Mouse (Mus musculus) heart, postnatal 0 days (tissue): ENCODE results near the gene Npy5r. TPM values are rescaled to one million over a fixed set of nuclear protein-coding genes. Genes with fewer than 3 reads are reported as not detected.

Source experiments
- ATAC-seq: fragments of 200-750 bp; cut with Nextera tagmentation; 2 replicates; pipeline ENCODE4 v1.8.0; 2017; ENCODE audit warnings: low read depth, moderate number of reproducible peaks, moderate library complexity; ENCODE audit not compliant: insufficient read depth
- DNase-seq: peaks from one replicate; pipeline ENCODE4 v3.0.0-alpha.2; 2016; ENCODE audit warnings: low spot score
- H3K27ac ChIP-seq: fragments of 300-500 bp; sonication (generic); 2 replicates; pipeline ENCODE4 v1.5.1; 2014; ENCODE audit warnings: low read depth, mild to moderate bottlenecking
- H3K27me3 ChIP-seq: fragments of 300-500 bp; sonication (generic); 2 replicates; pipeline ENCODE4 v1.6.1; 2014; ENCODE audit warnings: low read length, mixed read lengths; ENCODE audit not compliant: control insufficient read depth, insufficient read depth
- H3K36me3 ChIP-seq: fragments of 300-500 bp; sonication (generic); replicated peaks from 2 replicates; pipeline ENCODE4 v1.6.1; 2014; ENCODE audit warnings: low read length, mixed read lengths; ENCODE audit not compliant: control insufficient read depth, insufficient read depth
- H3K4me1 ChIP-seq: fragments of 300-500 bp; sonication (generic); 2 replicates; pipeline ENCODE4 v1.6.1; 2014; ENCODE audit warnings: antibody characterized with exemption; ENCODE audit not compliant: control insufficient read depth, insufficient read depth
- H3K4me2 ChIP-seq: fragments of 300-500 bp; sonication (generic); 2 replicates; pipeline ENCODE4 v1.6.1; 2014; ENCODE audit warnings: low read depth, mild to moderate bottlenecking, low read length, moderate library complexity
- H3K4me3 ChIP-seq: fragments of 300-500 bp; sonication (generic); 2 replicates; pipeline ENCODE4 v1.5.1; 2014; ENCODE audit warnings: low read depth, low read length
- H3K9ac ChIP-seq: fragments of 300-500 bp; sonication (generic); replicated peaks from 2 replicates; pipeline ENCODE4 v1.6.1; 2014; ENCODE audit warnings: low read depth, low read length, mixed read lengths
- H3K9me3 ChIP-seq: fragments of 300-500 bp; sonication (generic); replicated peaks from 2 replicates; pipeline ENCODE4 v1.6.1; 2016; ENCODE audit warnings: low read length; ENCODE audit not compliant: control insufficient read depth
- CTCF ChIP-seq: IDR thresholded peaks from 2 replicates; pipeline ENCODE4 v1.5.1; 2016; ENCODE audit warnings: antibody characterized with exemption, control low read depth, low read depth
- EP300 ChIP-seq: IDR thresholded peaks from 2 replicates; pipeline ENCODE4 v1.6.1; 2016; ENCODE audit warnings: antibody characterized with exemption, low read depth
- WGBS: fragments of 180-500 bp; shearing (Covaris S2); extraction: QIAGEN DNeasy Blood & Tissue Kit; methylation state at CpG from one replicate; pipeline ENCODE4 v1.1.7; 2014; 5-methylcytosine and 5-hydroxymethylcytosine counted together
- polyA plus RNA-seq: library from polyadenylated mRNA; unstranded; fragments of >200 nt; fragmentation: Nextera tagmentation; extraction: Ambion mirVana; gene quantifications from 2 replicates; pipeline ENCODE4 v1.2.1, GENCODE M21; 2015
- total RNA-seq: library from RNA; depleted of rRNA; stranded (reverse); fragments of >200 nt; gene quantifications from 2 replicates; pipeline ENCODE4 v1.2.3, GENCODE M21; 2014; ENCODE audit warnings: low replicate concordance

The Npy5r gene
- total and polyA plus RNA-seq, 2 experiments from 2014 or later, result not detected

GRCm38 (mm10) chr8:66698782-66699181, 10.9 kb upstream of the Npy5r start:
- 52% methylated on average over 7 of the region's 7 CpGs for WGBS
- Histone ChIP-seq H3K27ac (no peak overlapping the region), H3K9me3 (no peaks in the 10 kb centered on the region), H3K9ac (no peak overlapping the region), H3K36me3 (no peaks in the 10 kb centered on the region), H3K27me3 (peaks cover 16% of the 10 kb centered on the region), H3K4me2 (peak overlapping the region; percentile 71; the same call in 1 of the 2 replicates), H3K4me1 (no peaks in the 10 kb centered on the region), H3K4me3 (peak overlapping the region; percentile 43; the same call in 1 of the 2 replicates)
- no peak for TF ChIP-seq EP300
- DNase-seq, result no peak
- no peak for ATAC-seq

GRCm38 (mm10) chr8:66698011-66698410, 10.1 kb upstream of the Npy5r start:
- 4% methylated on average over 7 of the region's 7 CpGs for WGBS
- no peak overlapping the region for H3K27ac ChIP-seq
- DNase-seq (no peak), ATAC-seq (no peak)
- peaks cover 16% of the 10 kb centered on the region for H3K27me3 ChIP-seq
- no peaks in the 10 kb centered on the region for H3K36me3 ChIP-seq
- H3K9me3 ChIP-seq, result no peaks in the 10 kb centered on the region
- peak overlapping the region; percentile 43 for H3K4me3 ChIP-seq
- no peaks in the 10 kb centered on the region for H3K4me1 ChIP-seq
- H3K4me2 ChIP-seq, result peak overlapping the region; percentile 71
- no peak overlapping the region for H3K9ac ChIP-seq
- no peak for TF ChIP-seq EP300
- TF ChIP-seq CTCF, result no peak

GRCm38 (mm10) chr8:66696970-66697843, 9.3 kb upstream of the Npy5r start, which contains the start of gene Npy1r:
Gene Npy1r, plus strand, starts transcription at chr8:66697192.
- H3K4me1 ChIP-seq, result no peaks in the 10 kb centered on the region
- under 1% methylated on average over 30 of the region's 30 CpGs for WGBS
- peak within 1 kb of the TSS; percentile 38; the same call in 1 of the 2 replicates for H3K9ac ChIP-seq
- H3K4me3 ChIP-seq, result peak within 1 kb of the TSS; percentile 43
- H3K9me3 ChIP-seq, result no peaks in the 10 kb centered on the region
- no peak within 1 kb of the TSS for H3K27ac ChIP-seq
- peak within 1 kb of the TSS; percentile 71 for H3K4me2 ChIP-seq
- H3K36me3 ChIP-seq, result no peaks in the 10 kb centered on the region
- peak; percentile 44; the same call in 1 of the 2 replicates for ATAC-seq
- TF ChIP-seq CTCF, result peak; percentile 77
- no peak for TF ChIP-seq EP300
- peak; percentile 71 for DNase-seq
- peaks cover 16% of the 10 kb centered on the region for H3K27me3 ChIP-seq

GRCm38 (mm10) chr8:66690402-66690801, 2.5 kb upstream of the Npy5r start:
- peaks cover 18% of the 10 kb centered on the region for H3K27me3 ChIP-seq
- DNase-seq (no peak), ATAC-seq (no peak)
- no peak overlapping the region for H3K4me3 ChIP-seq
- no peak overlapping the region for H3K27ac ChIP-seq
- WGBS, result 71% methylated on average over 5 of the region's 5 CpGs
- TF ChIP-seq CTCF, result no peak
- no peak for TF ChIP-seq EP300
- no peaks in the 10 kb centered on the region; the same call in 1 of the 2 replicates for H3K4me1 ChIP-seq
- no peak overlapping the region for H3K4me2 ChIP-seq
- H3K9ac ChIP-seq, result no peak overlapping the region
- H3K9me3 ChIP-seq, result no peaks in the 10 kb centered on the region
- no peaks in the 10 kb centered on the region for H3K36me3 ChIP-seq

GRCm38 (mm10) chr8:66688799-66689198, 871 bp upstream of the Npy5r start:
- no peak for ATAC-seq
- peaks cover 18% of the 10 kb centered on the region for H3K27me3 ChIP-seq
- no peaks in the 10 kb centered on the region for H3K9me3 ChIP-seq
- H3K4me1 ChIP-seq, result no peaks in the 10 kb centered on the region; the same call in 1 of the 2 replicates
- no peak overlapping the region for H3K4me3 ChIP-seq
- H3K9ac ChIP-seq, result no peak overlapping the region
- 58% methylated on average over 4 of the region's 4 CpGs for WGBS
- H3K27ac ChIP-seq, result no peak overlapping the region
- TF ChIP-seq CTCF (no peak), EP300 (no peak)
- no peaks in the 10 kb centered on the region for H3K36me3 ChIP-seq
- DNase-seq, result no peak
- no peak overlapping the region for H3K4me2 ChIP-seq
